Mouse (Mus musculus) myocyte (in vitro differentiated cells): Measurements from ENCODE around the gene Kncn. TPM values are rescaled to one million over a fixed set of nuclear protein-coding genes. Genes with fewer than 3 reads are reported as not detected.

ENCODE experiments used
- H3K27me3 ChIP-seq: one replicate; pipeline ENCODE4 v1.6.1; 2011; ENCODE audit not compliant: control insufficient read depth, insufficient read depth, insufficient read length
- H3K36me3 ChIP-seq: one replicate; pipeline ENCODE4 v1.6.1; 2011; ENCODE audit not compliant: control insufficient read depth, insufficient read depth
- H3K4me2 ChIP-seq: one replicate; pipeline ENCODE4 v1.6.1; 2011; ENCODE audit warnings: low read depth, control low read depth
- H3K4me3 ChIP-seq: one replicate; pipeline ENCODE4 v1.5.1; 2011; ENCODE audit warnings: mild to moderate bottlenecking, control low read depth, moderate library complexity
- H3K79me2 ChIP-seq: one replicate; pipeline ENCODE4 v1.6.1; 2011; ENCODE audit not compliant: control insufficient read depth, insufficient read depth
- H3ac ChIP-seq: one replicate; pipeline ENCODE4 v1.6.1; 2011; ENCODE audit not compliant: control insufficient read depth, insufficient read length
- CEBPB ChIP-seq: IDR thresholded peaks from 2 replicates; pipeline ENCODE4 v1.6.1; 2011; ENCODE audit warnings: mild to moderate bottlenecking, moderate library complexity; ENCODE audit not compliant: poor library complexity, insufficient read depth, severe bottlenecking
- E2F4 ChIP-seq: IDR thresholded peaks from one replicate; pipeline ENCODE4 v1.6.1; 2011; ENCODE audit warnings: mild to moderate bottlenecking, control low read depth, moderate library complexity; ENCODE audit not compliant: insufficient read depth
- MAX ChIP-seq: IDR thresholded peaks from one replicate; pipeline ENCODE4 v1.6.1; 2011; ENCODE audit warnings: low read depth, mild to moderate bottlenecking, control low read depth
- MYOD1 ChIP-seq, 3 experiments: IDR thresholded peaks; one replicate each; pipeline ENCODE4 v1.6.1; 2011; ENCODE audit warnings: control low read depth in 2 of 3, low read depth in 2 of 3, mild to moderate bottlenecking in 2 of 3, moderate library complexity in 1 of 3; ENCODE audit not compliant: insufficient read length in 2 of 3, control insufficient read depth in 1 of 3
- MYOG ChIP-seq, 3 experiments: IDR thresholded peaks; one replicate each; pipeline ENCODE4 v1.6.1; 2011; ENCODE audit warnings: control low read depth in 2 of 3, low read depth in 2 of 3, mild to moderate bottlenecking in 2 of 3; ENCODE audit not compliant: insufficient read length in 2 of 3, control insufficient read depth in 1 of 3, insufficient read depth in 1 of 3
- POLR2A ChIP-seq: IDR thresholded peaks from one replicate; pipeline ENCODE4 v1.6.1; 2011; ENCODE audit warnings: low read depth, mild to moderate bottlenecking, control low read depth, moderate library complexity; ENCODE audit not compliant: insufficient read length
- POLR2AphosphoS2 ChIP-seq: IDR thresholded peaks from one replicate; pipeline ENCODE4 v1.6.1; 2011; ENCODE audit warnings: low read depth, control low read depth; ENCODE audit not compliant: insufficient read length
- REST ChIP-seq: IDR thresholded peaks from one replicate; pipeline ENCODE4 v1.6.1; 2011; ENCODE audit warnings: mild to moderate bottlenecking, control low read depth, moderate library complexity; ENCODE audit not compliant: insufficient read depth, insufficient read length
- SRF ChIP-seq: IDR thresholded peaks from one replicate; pipeline ENCODE4 v1.6.1; 2011; ENCODE audit warnings: low read depth; ENCODE audit not compliant: control insufficient read depth, insufficient read length
- TCF12 ChIP-seq: IDR thresholded peaks from one replicate; pipeline ENCODE4 v1.6.1; 2011; ENCODE audit warnings: mild to moderate bottlenecking, control low read depth; ENCODE audit not compliant: poor library complexity, insufficient read depth, severe bottlenecking
- TCF3 ChIP-seq: IDR thresholded peaks from one replicate; pipeline ENCODE4 v1.6.1; 2011; ENCODE audit warnings: low read depth, control low read depth; ENCODE audit not compliant: insufficient read length
- USF1 ChIP-seq: IDR thresholded peaks from one replicate; pipeline ENCODE4 v1.6.1; 2011; ENCODE audit warnings: low read depth, mild to moderate bottlenecking, control low read depth, moderate library complexity
- polyA plus RNA-seq: library from polyadenylated mRNA; unstranded; fragments of >200 nt; fragmentation: generic; extraction: Trizol; gene quantifications from one replicate; pipeline ENCODE4 v1.2.1, GENCODE M21; 2012; ENCODE audit warnings: missing spikeins

The Kncn gene
- polyA plus RNA-seq, 1 experiment, result not detected

DNA sequence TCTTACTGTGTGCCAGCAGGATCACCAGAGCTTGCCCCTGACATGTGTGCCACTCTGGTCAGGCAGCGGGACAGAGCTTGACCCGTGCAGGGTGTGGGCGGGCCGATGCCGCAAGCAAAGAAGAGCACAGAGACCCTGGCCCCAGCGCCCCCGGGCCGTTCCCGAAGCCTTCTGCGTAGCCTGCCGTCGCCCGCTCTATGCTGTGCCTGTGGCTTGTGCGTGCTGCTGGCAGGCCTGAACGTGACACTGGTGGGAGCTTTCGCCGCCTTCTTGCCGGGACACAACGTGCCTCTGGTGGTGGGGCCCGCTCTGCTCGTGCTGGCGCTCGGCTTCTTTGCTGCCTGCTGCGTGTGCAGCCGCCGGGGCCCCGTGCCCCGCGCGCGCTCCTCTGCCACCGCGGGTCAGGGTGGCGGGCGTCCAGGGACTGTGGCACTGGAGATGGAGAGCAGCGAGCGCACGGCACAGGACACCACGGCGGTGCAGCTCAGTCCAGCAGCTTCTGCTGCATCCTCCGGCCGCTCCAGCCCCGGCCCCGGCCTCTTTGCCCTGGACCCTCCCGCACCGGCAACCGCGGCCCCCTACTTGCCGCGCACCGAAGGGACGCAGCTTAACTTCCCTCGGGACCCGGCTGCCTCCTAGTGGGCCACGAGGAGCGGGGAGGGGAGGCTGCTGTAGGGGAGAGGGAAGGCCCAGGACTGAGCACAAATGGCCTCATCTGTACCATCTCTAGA lies 13.9 kb downstream of the Kncn start:
- TF ChIP-seq POLR2A (no peak), E2F4 (no peak), POLR2AphosphoS2 (no peak), MAX (no peak), MYOG (IDR thresholded peaks at IDR 0.05; ENCODE audit: control insufficient read depth in 1 of 3, insufficient read depth in 1 of 3, insufficient read length in 2 of 3, low read depth in 2 of 3) (no peak), TCF12 (no peak), CEBPB (no peak), TCF3 (no peak), REST (no peak), MYOD1 (IDR thresholded peaks at IDR 0.05; ENCODE audit: control insufficient read depth in 1 of 3, insufficient read length in 2 of 3, low read depth in 2 of 3) (no peak), SRF (no peak), USF1 (no peak)
- Histone ChIP-seq H3K79me2 (no peaks in the 10 kb centered on the region), H3K4me2 (no peak overlapping the region), H3ac (no peak overlapping the region), H3K27me3 (peaks cover 64% of the 10 kb centered on the region), H3K36me3 (no peaks in the 10 kb centered on the region), H3K4me3 (no peak overlapping the region)

GRCm38 (mm10) chr4:115902816-115903215 lies 18.6 kb downstream of the Kncn start:
- peaks cover 52% of the 10 kb centered on the region for H3K27me3 ChIP-seq

GRCm38 (mm10) chr4:115904375-115904774 lies 20.2 kb downstream of the Kncn start:
- no peak overlapping the region for H3K4me3 ChIP-seq
- no peak overlapping the region for H3ac ChIP-seq
- TF ChIP-seq MAX, result no peak
- TF ChIP-seq USF1, result no peak
- no peak for TF ChIP-seq E2F4
- TF ChIP-seq POLR2A, result no peak
- no peak for TF ChIP-seq MYOG (IDR thresholded peaks at IDR 0.05; ENCODE audit: control insufficient read depth in 1 of 3, insufficient read depth in 1 of 3, insufficient read length in 2 of 3, low read depth in 2 of 3)
- no peak for TF ChIP-seq REST
- TF ChIP-seq SRF, result no peak
- TF ChIP-seq TCF12, result no peak
- TF ChIP-seq POLR2AphosphoS2, result no peak
- TF ChIP-seq MYOD1 (IDR thresholded peaks at IDR 0.05; ENCODE audit: control insufficient read depth in 1 of 3, insufficient read length in 2 of 3, low read depth in 2 of 3), result no peak
- no peak for TF ChIP-seq TCF3
- TF ChIP-seq CEBPB, result no peak
- no peak overlapping the region for H3K4me2 ChIP-seq
- no peaks in the 10 kb centered on the region for H3K79me2 ChIP-seq
- no peaks in the 10 kb centered on the region for H3K36me3 ChIP-seq
- peaks cover 36% of the 10 kb centered on the region for H3K27me3 ChIP-seq

More at GRCm38 (mm10) chr4:115902816-115903215, 18.6 kb downstream of the Kncn start:
- TF ChIP-seq POLR2A (no peak), USF1 (no peak), POLR2AphosphoS2 (no peak), E2F4 (no peak), MAX (no peak)
- Histone ChIP-seq H3K36me3 (no peaks in the 10 kb centered on the region), H3K4me3 (no peak overlapping the region), H3K4me2 (no peak overlapping the region), H3K79me2 (no peaks in the 10 kb centered on the region), H3ac (no peak overlapping the region)

DNA sequence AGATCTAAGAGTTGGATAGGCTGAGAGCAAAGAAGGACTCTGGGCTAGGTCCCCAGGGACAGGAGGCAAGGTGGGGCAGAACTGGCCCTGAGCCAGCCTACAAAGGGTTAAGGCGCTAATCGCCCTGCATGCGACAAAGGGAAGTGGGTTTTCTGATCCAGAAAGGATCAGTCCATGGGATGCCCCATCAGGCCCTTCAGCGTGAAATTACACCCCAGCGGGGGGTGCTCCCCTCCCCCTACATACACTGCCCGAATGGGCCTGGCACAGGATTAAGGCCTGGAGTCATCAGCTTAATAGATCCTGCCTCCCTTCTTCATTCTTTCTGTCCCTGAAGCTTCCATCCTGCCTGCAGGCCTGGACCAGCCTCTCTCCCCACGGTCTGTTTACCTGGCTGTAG lies 21.5 kb downstream of the Kncn start:
- no peak overlapping the region for H3K4me2 ChIP-seq
- H3K4me3 ChIP-seq, result no peak overlapping the region
- H3K79me2 ChIP-seq, result no peaks in the 10 kb centered on the region
- peaks cover 23% of the 10 kb centered on the region for H3K27me3 ChIP-seq
- no peak overlapping the region for H3ac ChIP-seq
- H3K36me3 ChIP-seq, result no peaks in the 10 kb centered on the region
- TF ChIP-seq MAX, result no peak
- no peak for TF ChIP-seq E2F4
- TF ChIP-seq REST, result no peak
- TF ChIP-seq POLR2A, result no peak
- TF ChIP-seq CEBPB, result no peak
- TF ChIP-seq TCF3, result no peak
- TF ChIP-seq MYOD1 (IDR thresholded peaks at IDR 0.05; ENCODE audit: control insufficient read depth in 1 of 3, insufficient read length in 2 of 3, low read depth in 2 of 3), result no peak

DNA sequence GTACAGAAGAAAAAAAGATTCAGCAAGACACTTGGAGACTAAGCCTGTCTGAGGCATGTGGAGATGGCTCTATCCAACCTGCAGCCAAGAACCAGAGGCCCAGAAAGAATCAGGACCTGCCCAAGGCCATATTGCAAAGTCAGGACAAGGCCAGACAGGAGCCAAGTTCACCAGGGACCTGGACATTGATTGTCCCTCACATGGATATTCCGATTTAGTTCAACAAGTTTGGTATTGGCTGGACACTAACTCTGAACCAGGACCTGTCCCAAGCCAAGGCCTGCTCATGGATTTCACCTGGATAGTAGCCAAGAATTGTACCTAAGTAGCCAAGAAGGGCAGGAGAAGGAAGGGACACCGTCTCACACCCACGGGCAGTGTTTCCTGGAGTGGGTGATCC lies 22.6 kb downstream of the Kncn start:
- H3K4me3 ChIP-seq, result no peak overlapping the region
- H3K4me2 ChIP-seq, result no peak overlapping the region
- H3ac ChIP-seq, result no peak overlapping the region
- H3K27me3 ChIP-seq, result peaks cover 14% of the 10 kb centered on the region
- no peaks in the 10 kb centered on the region for H3K36me3 ChIP-seq
- H3K79me2 ChIP-seq, result no peaks in the 10 kb centered on the region
- TF ChIP-seq POLR2A, result no peak
- no peak for TF ChIP-seq TCF3
- TF ChIP-seq TCF12, result no peak
- TF ChIP-seq MYOG (IDR thresholded peaks at IDR 0.05; ENCODE audit: control insufficient read depth in 1 of 3, insufficient read depth in 1 of 3, insufficient read length in 2 of 3, low read depth in 2 of 3), result no peak
- TF ChIP-seq POLR2AphosphoS2, result no peak
